Mouse (Mus musculus): Measurements from ENCODE around the gene S100a5.

The S100a5 gene

DNA sequence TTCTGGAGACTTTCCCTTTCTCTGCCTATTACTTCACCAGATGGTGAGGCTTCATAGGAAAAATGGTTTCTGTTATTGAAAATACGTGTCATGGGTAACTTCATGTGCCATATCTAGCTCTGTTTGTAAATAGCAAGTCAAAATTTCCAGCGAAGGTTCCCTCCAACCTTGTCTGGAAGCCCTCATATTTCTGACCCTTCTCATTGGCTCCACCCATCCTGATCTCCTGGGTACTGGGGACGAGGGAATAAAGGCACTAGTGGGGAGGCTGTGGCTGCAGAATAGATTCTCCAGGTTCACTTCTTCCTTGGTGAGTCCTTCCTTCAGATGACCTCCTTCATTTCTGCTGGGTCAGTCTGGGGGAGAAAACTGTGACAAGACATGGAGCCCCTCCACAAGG is at the start of gene S100a5:
Gene S100a5 (plus strand): TSS at position 301 of the 400 bp plus-strand sequence.
- no peak for DNase-seq (ENCODE audit: low read depth, low spot score)

DNA sequence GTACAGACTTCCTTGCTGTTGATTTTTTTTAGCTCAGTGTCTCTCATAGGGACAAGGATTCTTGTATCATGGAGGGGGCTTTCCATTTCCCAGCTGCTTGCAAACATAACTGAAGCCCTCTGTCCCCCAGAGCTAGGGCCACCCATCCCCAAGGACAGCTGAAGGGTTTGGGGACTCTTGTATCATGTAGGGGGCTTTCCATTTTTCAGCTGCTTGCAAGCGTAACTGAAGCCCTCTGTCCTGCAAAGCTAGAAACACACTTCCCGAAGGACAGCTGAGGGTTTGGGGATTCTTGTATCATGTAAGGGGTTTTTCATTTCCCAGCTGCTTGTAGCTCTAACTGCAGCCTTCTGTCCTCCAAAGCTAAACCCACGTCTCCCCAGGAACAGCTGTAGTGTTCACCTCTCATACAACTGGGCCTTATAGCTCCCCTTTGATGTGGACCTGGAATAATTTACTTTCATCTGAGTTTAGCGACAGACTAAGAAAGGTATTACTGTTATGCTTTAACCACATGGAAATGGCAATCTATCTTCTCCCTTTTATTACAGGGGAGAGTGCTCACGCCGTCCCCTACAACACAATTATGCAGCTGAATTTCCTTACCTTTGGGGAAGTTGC is 48.2 kb upstream of the S100a5 start, which contains the start of gene S100a3:
Gene S100a3 (plus strand): TSS at position 571 of the 621 bp plus-strand sequence.
- DNase-seq (ENCODE audit: low read depth, low spot score): no peak

DNA sequence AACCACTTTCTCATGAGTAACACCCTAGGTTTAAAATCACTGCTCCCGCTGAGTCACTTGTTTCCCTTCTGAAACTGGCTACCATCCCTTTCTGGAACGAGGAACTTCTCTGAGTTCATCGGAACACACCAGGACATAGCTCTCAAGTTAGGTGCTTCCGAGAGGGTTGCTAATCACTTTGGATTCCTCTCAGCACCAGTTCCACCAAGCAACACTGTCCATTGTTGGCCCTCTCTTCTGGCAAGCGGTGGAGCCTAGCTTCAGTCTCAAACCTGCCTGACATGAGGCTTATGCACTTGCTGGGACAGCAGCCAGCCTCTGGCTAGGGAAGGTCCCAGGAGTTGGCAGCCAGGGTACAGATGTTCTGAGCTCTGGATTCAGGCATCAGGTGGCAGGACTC is 33.6 kb upstream of the S100a5 start:
- DNase-seq (ENCODE audit: low read depth, low spot score): no peak

DNA sequence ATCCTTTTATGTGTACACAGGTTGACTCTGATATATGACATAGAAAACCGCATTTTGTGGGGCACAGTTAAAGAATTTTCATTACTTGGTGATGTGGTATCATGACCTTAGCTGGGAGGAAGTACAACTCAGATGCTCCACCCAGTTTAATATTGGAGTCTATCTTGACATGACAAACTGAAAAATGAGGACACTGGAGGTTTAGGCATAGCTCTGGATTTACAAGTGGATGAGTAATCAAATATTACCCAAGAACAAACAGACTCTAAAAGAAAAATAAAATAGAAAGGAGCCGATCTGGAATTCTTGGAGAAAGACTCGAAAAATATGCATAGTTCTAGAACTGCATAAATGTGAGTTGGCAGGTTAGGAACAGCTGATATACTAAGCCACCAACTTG is 33.0 kb upstream of the S100a5 start:
- no peak for DNase-seq (ENCODE audit: low read depth, low spot score)

DNA sequence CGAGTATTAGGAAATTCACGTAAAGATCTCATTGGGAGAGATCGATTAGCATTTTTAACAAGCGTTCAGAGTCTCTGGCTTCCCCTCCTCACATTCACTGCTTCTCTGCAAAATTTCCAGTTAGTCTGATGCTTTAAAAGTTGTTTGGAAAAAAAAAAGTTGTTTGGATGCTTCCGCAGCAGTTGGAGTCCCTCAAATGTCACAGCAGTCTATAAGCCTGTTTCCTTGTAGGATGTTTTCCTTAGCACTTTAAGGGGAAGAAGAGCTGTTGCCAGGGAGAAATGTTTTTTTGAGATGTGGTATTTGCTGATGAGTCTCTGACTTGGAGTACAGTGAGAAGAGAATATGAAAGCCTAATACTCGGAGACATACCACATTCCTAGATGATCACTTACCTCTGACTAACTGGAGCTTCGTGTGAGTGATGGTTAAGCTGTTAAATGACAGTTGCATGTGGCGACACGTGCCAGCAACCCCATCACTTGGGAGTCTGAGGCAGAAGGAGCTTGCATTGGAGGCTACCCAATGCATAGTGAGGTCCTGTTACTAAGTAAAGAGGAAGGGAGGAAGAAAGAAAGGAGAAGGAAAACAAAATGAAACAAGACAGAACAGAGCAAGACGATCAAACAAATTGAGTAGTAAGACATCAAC is 31.8 kb upstream of the S100a5 start:
- DNase-seq (ENCODE audit: low read depth, low spot score): no peak

DNA sequence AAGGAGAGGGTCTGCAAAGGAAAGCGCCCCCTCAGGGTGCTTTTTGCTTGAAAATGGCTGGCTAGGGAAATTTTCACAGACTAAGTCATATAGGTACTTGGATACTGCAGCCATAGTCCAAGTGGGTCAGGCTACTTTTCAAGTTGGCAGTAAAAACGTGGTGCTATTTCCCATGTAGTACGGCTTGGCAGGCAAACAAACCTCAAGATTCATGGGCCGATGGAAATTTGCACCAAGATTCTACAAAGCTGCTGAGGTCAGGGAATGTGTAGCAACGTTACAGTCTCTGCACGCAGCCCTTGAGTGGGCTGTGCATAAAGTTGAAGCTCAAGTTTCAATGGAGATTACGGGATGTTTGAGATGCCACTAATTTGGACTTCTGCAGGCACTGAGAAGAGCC is 28.9 kb upstream of the S100a5 start:
- no peak for DNase-seq (ENCODE audit: low read depth, low spot score)

DNA sequence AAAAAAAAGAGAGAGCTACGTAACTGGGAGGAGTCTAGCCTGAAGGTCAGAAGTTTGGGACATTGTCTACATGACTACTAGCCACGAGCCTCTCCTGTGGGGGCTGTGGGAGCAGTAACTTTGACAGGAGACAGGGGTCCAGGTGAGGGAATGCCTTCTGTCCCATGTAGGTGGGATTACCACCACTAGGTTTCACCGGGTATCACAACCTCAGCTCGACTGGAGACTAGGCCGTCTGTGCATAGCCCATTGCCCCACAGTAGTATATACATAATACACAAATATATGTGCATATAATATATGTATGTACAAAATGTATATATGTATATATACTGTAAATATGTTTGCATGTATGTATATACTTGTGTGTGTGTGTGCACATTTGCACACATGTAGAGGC is 27.2 kb upstream of the S100a5 start:
- DNase-seq (ENCODE audit: low read depth, low spot score): no peak

DNA sequence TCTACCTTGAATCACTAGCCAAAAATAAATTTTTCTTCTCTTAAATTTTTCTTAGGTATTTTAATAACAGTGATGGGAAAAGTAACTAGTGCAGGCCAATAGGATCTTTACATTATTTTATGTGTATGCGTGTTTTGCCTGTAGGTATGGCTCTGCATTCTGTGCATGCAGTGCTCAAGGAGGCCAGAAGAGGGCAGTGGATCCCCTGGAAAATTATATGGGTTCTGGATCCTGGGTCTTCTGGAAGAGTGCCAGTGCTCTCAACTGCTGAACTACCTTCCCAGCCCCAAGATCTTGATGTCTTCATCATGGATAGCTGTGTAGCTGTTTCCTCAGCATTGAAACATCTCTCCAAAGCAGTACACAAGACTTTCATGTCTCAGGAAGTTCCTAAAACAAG is 26.2 kb upstream of the S100a5 start:
- DNase-seq (ENCODE audit: low read depth, low spot score): peak; percentile 38

DNA sequence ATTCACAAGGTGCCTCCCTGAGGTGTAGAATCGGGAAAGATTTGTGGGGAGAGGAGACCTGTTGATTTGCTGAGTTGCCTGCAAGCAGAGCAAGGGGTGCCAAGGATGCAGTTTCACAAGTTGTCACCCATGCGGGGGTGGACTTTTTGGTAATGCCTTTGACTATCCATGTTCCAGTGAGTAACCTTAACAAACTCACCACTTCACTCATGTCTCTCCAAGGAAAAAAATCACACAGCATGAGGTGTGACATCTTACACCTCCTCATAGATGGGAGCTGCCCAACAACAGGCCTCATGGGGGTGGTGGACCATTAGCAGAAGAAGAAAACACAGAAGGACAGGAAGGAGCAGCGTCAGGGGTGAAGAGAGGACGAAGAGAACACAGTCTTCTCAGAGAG is 25.8 kb upstream of the S100a5 start:
- DNase-seq (ENCODE audit: low read depth, low spot score): no peak

DNA sequence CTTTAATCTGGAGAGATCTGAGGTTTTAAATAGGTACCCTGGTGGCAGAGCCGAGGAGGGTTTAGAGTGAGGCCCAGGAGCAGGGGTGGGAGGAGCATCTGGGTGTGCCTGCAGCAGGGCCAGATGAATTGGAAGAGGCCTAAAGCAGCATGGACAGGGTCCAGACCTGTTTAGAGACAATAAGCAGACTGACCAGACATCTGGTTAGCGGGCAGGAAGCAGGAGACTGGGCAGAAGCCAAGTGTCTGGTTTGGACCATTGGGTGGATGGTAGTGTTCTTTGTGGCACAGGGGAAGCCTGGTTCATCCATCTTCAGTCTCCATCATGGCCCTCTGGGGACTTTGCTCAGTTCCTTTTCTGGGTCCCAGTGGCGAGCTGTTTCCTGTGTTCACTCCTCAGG is 24.4 kb upstream of the S100a5 start:
- DNase-seq (ENCODE audit: low read depth, low spot score): no peak

DNA sequence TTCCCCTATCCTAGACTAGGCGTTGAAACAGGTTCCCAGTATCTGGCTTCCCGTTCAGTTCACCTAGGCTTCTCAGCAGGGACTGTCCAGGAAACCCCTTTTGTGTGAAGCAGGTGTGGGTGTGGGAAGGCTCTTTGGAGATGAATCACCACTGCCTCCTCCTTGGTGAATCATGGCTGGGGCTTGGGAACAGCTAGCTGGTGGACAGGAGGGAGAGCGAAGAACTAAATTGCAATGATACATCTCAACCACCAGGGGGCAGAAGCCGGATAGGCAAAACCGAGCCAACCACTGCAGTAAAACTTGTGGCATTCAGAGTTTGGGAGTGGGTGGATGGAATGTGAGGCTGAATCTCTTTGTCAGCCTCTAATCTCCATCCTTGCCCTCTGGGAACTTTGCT is 22.7 kb upstream of the S100a5 start:
- peak; percentile 85 for DNase-seq (ENCODE audit: low read depth, low spot score)

DNA sequence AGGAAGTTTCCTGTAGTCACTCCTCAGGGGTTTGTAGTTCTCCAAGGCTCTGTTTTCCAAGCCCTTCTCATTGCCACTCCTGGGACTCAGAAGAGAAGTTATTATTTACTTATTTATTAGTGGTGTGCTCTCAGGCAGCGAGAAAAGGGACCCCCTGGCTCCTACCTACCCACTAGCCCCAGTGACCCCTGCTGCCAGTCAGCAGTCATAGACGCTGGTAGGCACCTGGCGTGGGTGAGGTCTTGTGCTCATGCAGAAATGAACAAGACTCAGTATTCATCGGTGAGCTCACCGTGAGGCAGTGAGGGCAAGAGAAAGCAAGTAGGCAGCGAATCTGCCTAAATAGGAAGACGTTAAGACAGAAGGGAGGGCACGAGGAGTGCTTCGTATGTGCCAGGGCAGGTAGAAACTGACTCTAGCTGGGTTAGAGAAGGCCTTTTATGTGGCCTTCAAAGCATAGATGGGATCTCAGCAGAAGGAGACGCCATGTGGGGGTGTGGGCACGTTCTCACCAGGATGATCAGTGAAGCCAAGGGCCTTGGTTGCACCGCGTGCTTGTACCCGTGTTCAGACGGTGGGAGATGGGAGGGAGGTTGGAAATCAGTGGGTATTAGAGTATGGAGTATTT is 22.2 kb upstream of the S100a5 start:
- peak; percentile 62 for DNase-seq (ENCODE audit: low read depth, low spot score)

DNA sequence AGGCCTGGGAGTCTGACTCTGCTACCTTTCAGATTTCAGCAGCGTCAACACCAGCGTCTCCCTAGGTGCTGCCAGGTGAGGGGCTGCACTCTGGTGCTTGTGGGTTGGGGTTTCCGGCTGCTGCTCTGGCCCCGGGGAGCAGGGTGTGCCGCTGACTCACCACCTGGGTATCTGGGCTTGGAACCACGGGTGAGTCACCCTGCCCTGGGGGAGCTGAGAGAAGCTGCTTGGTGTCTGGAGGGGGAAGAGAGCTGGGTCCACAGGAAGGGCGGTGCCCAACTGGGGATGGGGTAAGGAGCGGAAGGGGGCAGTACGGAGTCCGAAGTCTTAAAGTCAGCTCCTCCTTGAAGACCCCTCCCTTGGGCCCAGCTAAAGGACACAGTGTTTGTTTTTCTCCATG is 21.4 kb upstream of the S100a5 start:
- peak; percentile 88 for DNase-seq (ENCODE audit: low read depth, low spot score)

DNA sequence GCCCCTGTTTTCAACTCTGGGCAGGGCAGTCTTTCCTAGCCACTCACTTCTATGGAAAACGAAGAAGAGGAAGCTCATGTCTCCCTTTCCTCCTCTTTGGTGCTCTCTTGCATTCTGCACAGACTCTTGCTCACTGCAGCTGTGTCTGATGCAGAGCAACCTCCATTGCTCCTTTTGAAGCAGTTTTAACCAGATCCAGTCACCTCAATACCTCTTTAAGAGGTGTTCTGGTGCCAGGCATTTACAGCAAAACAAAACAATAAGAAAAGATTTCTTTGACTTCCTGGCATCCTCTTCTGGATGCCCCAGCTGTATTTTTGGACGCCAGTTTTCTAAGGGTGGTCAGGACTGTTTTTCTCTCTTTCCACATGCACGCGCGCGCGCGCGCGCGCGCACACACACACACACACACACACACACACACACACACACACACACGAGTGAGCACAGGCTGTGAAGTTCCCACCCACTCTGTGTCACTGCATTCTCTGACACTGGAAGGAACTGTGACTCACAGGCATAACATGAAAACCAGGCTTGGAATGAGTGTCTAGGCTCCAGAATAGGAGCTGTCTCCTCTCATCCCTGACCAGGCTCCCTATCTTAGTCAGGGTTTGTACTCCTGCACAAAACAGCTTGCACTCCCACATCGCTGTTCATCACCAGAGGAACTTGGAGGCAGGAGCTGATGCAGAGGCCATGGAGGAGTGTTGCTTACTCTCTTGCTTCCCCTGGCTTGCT is 20.8 kb upstream of the S100a5 start:
- DNase-seq (ENCODE audit: low read depth, low spot score): peak; percentile 63

DNA sequence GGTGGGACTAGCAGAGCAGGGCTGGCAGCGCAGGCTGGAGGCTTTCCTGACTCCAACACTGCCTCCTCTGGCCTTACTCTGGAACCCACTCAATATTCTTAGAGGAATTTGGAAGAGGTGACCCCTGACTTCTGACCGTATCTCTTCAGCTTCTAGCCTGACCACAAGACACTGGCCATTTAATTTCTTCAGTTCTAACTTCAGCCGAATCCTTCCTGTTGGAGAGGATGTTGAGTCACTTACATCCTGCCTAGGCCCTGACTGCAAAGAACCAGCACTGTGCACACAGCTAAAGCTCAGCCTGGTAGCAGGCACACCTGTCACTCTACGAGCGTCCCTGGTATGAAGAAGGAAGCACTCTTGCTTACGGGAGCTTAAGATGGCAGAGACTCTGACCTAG is 18.9 kb upstream of the S100a5 start:
- DNase-seq (ENCODE audit: low read depth, low spot score): peak; percentile 72

DNA sequence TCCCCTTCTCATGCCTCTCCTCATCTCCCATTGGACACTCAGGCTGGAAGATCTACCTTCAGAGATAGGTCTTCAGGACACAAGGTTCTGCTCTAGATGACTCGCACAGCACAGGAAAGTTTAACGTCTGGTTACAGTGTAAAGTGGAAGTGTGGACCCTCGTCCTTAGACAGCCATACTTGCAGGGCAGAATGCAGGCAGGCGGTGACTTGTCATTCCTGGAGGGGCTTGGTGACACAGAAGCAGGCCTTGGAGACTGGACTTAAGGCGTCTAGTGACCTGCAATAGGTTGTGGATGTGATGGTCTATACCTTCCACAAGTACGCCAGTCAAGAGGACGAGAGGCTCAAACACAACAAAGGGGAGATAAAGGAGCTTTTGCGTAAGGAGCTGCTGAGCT is 18.4 kb upstream of the S100a5 start, which contains the start of gene S100a2:
Gene S100a2 (plus strand): TSS at position 301 of the 400 bp plus-strand sequence.
- no peak for DNase-seq (ENCODE audit: low read depth, low spot score)

DNA sequence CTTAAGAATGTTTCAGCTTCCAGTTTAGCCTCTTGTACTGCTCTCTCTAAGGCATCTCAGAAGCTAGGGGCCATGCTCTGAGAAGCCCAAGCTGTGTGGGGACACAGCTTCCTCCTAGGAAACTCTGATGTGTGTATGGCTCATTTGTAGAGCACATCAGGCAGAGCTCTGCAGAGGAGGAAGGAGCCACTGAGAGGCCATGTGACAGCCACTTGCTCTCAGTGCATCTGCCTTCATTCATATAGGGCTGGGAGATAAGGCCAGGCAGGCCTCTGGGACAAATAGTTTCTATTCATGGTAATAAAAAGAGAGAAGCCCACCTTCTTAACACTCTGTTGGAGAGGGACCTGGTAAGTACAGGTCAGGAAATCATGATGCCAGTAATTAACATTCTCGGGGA is 13.9 kb upstream of the S100a5 start:
- no peak for DNase-seq (ENCODE audit: low read depth, low spot score)

DNA sequence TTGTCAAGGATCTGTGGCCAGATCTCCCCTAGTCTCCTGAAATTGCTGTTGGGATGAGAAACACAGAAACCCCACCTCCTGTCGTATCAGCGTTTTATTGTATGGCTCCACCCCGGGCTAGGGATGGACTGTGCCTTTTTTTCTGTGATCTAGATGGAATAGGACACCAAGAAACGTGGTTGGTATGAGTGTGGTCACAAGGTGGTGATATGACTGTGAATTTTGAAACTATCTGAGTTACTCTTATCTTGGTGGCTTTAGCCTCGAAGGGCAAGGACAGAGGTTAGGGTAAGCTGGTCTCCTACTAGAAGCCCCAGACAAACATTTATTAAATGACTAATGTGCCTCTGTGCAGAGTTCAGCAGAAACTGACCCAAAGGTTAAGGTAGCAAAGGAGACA is 12.8 kb upstream of the S100a5 start:
- DNase-seq (ENCODE audit: low read depth, low spot score): no peak

DNA sequence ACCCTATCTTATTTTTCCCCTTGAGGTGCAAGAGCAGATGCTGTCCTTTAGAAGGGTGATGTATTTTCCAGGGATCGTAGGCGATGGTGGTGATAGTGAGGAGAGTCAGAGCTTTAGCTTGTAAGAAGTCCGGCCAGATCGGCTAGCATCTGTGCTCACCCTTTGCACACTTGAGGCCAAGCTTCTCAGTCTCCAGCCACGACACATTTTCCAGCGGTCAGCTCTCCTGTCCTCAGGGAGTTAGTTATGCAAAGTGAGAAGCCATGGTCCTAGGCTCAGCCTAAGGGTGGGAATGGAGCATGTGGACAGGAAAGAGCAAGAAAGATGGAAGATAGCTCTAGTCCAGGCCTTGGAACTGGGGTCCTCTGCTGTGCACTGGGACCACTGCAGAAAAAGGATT is 11.5 kb upstream of the S100a5 start:
- no peak for DNase-seq (ENCODE audit: low read depth, low spot score)

DNA sequence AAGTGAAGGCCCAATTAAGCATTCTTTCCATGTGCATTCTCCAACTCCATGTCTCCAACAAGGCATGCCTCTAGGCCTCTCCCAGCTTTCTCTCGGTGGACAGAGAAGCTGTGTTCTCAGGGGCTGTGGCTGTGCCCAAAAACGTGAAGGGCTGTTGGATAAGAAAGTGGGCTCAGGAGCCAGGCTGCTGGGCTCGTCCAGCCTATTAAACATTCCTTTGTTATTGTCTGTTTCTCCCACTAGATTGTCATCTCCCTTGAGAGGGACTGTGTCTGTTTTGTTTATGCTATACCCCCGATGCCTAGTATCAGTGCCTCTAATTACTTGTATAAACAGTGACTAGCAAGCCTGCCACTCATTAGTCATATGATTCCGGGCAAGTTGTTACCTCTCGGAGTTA is 10.6 kb upstream of the S100a5 start:
- DNase-seq (ENCODE audit: low read depth, low spot score): no peak

DNA sequence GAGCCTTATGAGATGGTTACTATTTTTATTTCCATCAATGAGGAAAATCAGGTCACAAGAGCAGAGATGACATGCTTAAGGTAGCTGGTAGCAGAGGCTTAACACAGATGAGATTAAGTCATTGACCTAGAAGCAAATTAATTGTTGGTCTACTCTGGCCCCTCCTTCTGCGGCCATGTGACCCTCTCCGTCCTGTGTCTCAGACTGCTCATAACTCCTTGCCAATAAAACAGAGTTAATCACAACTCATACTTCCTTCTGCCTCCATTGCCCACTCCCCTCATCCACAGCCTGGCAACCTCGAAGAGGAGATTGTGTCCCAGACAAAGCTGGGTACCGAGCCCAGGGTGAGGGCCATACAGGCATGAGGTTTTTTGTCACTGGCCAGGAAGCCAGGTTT is 10.1 kb upstream of the S100a5 start:
- DNase-seq (ENCODE audit: low read depth, low spot score): no peak

DNA sequence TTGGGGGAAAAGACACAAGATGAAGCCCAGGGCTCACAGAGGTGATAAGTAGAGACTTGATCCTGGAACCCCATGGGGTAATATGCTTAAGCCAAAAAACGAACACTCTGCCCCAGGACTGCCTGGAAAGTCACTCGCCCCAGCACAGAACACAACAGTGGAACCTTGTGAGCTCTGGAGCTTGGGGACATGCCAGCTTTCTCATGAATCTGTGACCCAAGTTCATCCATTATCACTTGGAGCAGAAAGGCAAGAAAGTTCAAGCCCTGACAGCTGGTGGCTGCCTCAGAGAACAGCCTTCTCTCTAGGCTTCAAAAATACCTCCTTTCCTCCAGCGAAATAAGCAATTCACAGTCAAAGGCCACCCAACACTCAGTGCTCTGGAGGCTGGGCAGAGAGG is 8.9 kb upstream of the S100a5 start:
- no peak for DNase-seq (ENCODE audit: low read depth, low spot score)
